Mouse (Mus musculus) embryonic facial prominence, embryonic 13.5 days (tissue): ENCODE measurements around the gene S1pr2. TPM values are rescaled to one million over a fixed set of nuclear protein-coding genes. Genes with fewer than 3 reads are reported as not detected.

Experiments used
- ATAC-seq: fragments of 200-750 bp; cut with Nextera tagmentation; 2 replicates; pipeline ENCODE4 v1.8.0; 2017; ENCODE audit warnings: low read depth; ENCODE audit not compliant: insufficient number of reproducible peaks, insufficient read depth, low FRiP score, low TSS enrichment
- H3K27ac ChIP-seq: fragments of 300-500 bp; sonication (generic); 2 replicates; pipeline ENCODE4 v1.5.1; 2015; ENCODE audit warnings: moderate library complexity, mild to moderate bottlenecking, inconsistent platforms
- H3K27me3 ChIP-seq: fragments of 300-500 bp; sonication (generic); 2 replicates; pipeline ENCODE4 v1.6.1; 2015; ENCODE audit warnings: mild to moderate bottlenecking, inconsistent platforms
- H3K36me3 ChIP-seq: fragments of 300-500 bp; sonication (generic); 2 replicates; pipeline ENCODE4 v1.6.1; 2015; ENCODE audit warnings: mild to moderate bottlenecking, inconsistent platforms
- H3K4me1 ChIP-seq: fragments of 300-500 bp; sonication (generic); 2 replicates; pipeline ENCODE4 v1.6.1; 2015; ENCODE audit warnings: inconsistent platforms
- H3K4me2 ChIP-seq: fragments of 300-500 bp; sonication (generic); 2 replicates; pipeline ENCODE4 v1.6.1; 2015; ENCODE audit warnings: moderate library complexity, mild to moderate bottlenecking, inconsistent platforms
- H3K4me3 ChIP-seq: fragments of 300-500 bp; sonication (generic); 2 replicates; pipeline ENCODE4 v1.5.1; 2015; ENCODE audit warnings: mild to moderate bottlenecking, inconsistent platforms
- H3K9ac ChIP-seq: fragments of 300-500 bp; sonication (generic); 2 replicates; pipeline ENCODE4 v1.6.1; 2015; ENCODE audit warnings: mild to moderate bottlenecking, inconsistent platforms
- H3K9me3 ChIP-seq: fragments of 300-500 bp; sonication (generic); 2 replicates; pipeline ENCODE4 v1.6.1; 2016; ENCODE audit warnings: inconsistent platforms
- WGBS: fragments of 180-500 bp; shearing (Covaris S2); methylation state at CpG from one replicate; pipeline ENCODE4 v1.1.7; 2015; ENCODE audit warnings: mixed read lengths; 5-methylcytosine and 5-hydroxymethylcytosine counted together
- polyA plus RNA-seq: library from polyadenylated mRNA; unstranded; fragments of >200 nt; fragmentation: Nextera tagmentation; extraction: Ambion mirVana; gene quantifications from 2 replicates; pipeline ENCODE4 v1.2.1, GENCODE M21; 2015

The S1pr2 gene
- 67.8 and 71.5 TPM in 2 replicates for polyA plus RNA-seq

DNA sequence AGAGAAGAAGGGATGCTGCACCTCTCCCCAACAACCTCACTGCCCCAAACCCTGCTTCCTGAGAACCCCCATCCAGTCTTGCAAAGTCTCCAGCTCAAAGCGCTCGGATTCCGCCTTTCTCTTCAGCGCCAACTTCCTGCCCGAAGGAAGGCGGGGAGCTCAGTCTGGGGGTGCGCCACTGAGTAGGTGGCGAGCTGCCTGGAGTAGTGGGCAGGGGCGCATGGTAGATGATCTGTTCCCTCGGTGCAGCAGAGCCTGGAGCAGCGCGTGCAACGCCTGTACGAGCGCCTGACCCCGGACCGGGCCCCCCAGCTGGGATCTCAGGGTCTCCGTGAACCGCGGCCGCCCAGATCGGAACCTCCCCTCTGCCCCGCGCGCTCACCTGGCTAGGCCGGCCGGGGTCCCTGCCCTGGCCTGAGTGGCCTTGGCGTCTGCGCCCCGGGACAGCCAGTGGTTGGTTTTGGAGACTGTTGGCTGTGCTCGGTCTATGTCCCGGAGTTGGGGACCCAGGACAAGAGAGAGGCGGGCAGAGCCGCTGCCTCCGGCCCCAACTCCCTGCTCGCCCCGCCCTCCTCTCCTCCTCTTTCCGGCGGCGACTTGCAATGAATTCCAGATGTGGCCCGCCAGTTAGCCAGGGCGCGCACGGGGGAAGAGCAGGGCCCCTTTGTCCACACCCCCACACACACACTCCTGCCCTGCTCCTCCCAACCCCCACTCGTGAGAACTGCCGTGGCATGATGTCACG is at the start of gene S1pr2:
Gene S1pr2 (minus strand): TSS at position 566 of the 745 bp plus-strand sequence.
- peaks cover 53% of the 10 kb centered on the region for H3K4me1 ChIP-seq
- WGBS: under 1% methylated on average over 47 of the region's 47 CpGs
- H3K9me3 ChIP-seq: no peaks in the 10 kb centered on the region
- ATAC-seq: peak; percentile 83
- H3K4me2 ChIP-seq: peak within 1 kb of the TSS; percentile 90
- peak within 1 kb of the TSS; percentile 90 for H3K4me3 ChIP-seq
- no peaks in the 10 kb centered on the region for H3K36me3 ChIP-seq
- peak within 1 kb of the TSS; percentile 98 for H3K9ac ChIP-seq
- H3K27me3 ChIP-seq: no peaks in the 10 kb centered on the region
- H3K27ac ChIP-seq: peak within 1 kb of the TSS; percentile 99

DNA sequence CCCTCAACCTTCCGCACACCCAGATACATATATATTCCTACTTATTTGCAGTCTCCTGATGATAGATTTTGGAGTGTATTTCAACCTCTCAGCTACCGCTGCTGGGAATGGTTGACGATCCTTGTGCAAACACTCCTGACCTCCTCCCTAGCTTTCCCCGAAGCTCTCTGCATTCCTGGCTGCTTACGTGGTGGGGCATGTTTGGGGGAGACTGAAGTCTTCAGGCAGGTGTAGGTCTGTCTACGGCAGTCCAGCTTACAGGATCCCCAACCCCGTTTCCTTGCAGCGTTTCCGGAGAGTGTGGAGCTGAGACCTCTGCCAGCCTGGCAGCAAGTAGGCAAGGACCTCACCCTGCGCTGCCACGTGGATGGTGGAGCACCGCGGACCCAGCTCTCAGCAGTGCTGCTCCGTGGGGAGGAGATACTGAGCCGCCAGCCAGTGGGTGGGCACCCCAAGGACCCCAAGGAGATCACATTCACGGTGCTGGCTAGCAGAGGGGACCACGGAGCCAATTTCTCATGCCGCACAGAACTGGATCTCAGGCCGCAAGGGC is 48.8 kb upstream of the S1pr2 start:
- Histone ChIP-seq H3K27ac (no peak overlapping the region), H3K9ac (no peak overlapping the region), H3K36me3 (no peaks in the 10 kb centered on the region), H3K4me2 (no peak overlapping the region), H3K4me3 (no peak overlapping the region), H3K27me3 (peaks cover 38% of the 10 kb centered on the region), H3K9me3 (no peaks in the 10 kb centered on the region), H3K4me1 (peaks cover 19% of the 10 kb centered on the region)
- 67% methylated on average over 19 of the region's 19 CpGs for WGBS
- ATAC-seq: no peak

DNA sequence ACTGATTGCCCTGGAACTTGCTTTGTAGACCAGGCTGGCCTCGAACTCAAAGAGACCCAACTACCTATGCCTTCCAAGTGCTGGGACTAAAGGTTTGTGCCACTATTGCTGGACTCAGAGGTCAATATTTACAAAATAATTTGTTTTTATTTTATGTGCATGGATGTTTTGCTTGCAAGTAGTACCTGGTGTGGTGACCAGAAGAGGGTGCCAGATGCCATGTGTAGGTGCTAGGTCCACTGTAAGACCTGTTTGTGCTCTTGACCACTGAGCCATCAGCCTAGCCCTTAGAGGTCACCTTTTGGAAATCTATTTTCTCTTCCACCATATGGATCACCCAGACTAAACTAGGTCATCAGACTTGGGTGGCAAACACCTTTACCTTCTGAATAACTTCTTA is 46.1 kb upstream of the S1pr2 start:
- no peaks in the 10 kb centered on the region for H3K9me3 ChIP-seq
- no peak overlapping the region for H3K4me2 ChIP-seq
- no peaks in the 10 kb centered on the region for H3K36me3 ChIP-seq
- peaks cover 24% of the 10 kb centered on the region for H3K27me3 ChIP-seq
- 81% methylated on average over 1 of the region's 1 CpGs for WGBS
- H3K4me3 ChIP-seq: no peak overlapping the region
- no peak overlapping the region for H3K9ac ChIP-seq
- H3K27ac ChIP-seq: no peak overlapping the region
- H3K4me1 ChIP-seq: 0 out of 2 replicates have a peak, but pooled peaks cover 4% of the 10 kb centered on the region
- ATAC-seq: no peak

DNA sequence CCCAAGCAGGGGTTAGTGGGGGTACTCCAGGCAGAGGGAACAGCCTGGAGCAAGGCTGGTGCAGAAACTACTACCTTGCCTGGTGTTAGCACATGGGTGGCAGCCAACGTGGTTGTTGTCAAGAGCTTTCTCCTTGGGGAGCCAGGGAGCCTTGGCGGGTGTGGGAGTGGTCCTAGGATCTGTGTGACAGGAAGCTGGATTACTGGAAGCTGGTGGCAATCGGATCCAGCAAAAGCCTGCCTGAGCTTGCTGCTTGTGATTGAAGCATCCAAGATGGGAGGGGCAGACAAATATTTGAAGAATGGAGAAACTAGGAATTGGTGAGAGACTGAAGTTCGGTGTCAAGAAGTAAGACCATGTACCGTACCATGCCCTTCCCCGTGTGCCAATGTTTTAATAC is 45.7 kb upstream of the S1pr2 start:
- 54% methylated on average over 6 of the region's 6 CpGs for WGBS
- H3K9ac ChIP-seq: no peak overlapping the region

DNA sequence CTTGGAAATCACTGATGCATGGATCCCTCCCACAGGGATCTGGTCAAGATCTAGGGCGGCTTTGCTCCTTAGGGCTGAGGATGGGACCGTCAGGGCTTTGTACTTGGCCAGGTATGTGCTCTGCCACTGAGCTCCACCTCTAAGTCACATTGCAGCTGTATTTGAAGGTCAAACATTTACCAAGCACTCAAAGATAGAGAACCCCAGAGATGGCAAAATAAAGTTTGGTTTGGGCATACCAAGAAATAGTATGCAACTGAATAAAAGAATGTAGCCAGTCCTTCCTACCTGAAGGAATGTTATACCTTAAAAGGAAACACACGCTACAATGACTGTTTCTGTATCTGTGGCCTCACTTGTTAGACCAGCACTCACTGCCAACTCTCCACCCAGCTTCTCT is 44.8 kb upstream of the S1pr2 start:
- H3K36me3 ChIP-seq: no peaks in the 10 kb centered on the region
- no peak overlapping the region for H3K9ac ChIP-seq
- ATAC-seq: no peak
- 0 out of 2 replicates have a peak, but pooled peaks cover 4% of the 10 kb centered on the region for H3K4me1 ChIP-seq
- peaks cover 25% of the 10 kb centered on the region for H3K27me3 ChIP-seq
- H3K4me2 ChIP-seq: no peak overlapping the region
- 71% methylated on average over 3 of the region's 3 CpGs for WGBS
- no peaks in the 10 kb centered on the region for H3K9me3 ChIP-seq
- H3K27ac ChIP-seq: no peak overlapping the region
- H3K4me3 ChIP-seq: no peak overlapping the region

More for the DNA sequence above, 45.7 kb upstream of the S1pr2 start:
- no peak for ATAC-seq
- Histone ChIP-seq H3K4me1 (0 out of 2 replicates have a peak, but pooled peaks cover 4% of the 10 kb centered on the region), H3K4me3 (no peak overlapping the region), H3K27ac (no peak overlapping the region), H3K9me3 (no peaks in the 10 kb centered on the region), H3K27me3 (peaks cover 24% of the 10 kb centered on the region), H3K4me2 (no peak overlapping the region), H3K36me3 (no peaks in the 10 kb centered on the region)

DNA sequence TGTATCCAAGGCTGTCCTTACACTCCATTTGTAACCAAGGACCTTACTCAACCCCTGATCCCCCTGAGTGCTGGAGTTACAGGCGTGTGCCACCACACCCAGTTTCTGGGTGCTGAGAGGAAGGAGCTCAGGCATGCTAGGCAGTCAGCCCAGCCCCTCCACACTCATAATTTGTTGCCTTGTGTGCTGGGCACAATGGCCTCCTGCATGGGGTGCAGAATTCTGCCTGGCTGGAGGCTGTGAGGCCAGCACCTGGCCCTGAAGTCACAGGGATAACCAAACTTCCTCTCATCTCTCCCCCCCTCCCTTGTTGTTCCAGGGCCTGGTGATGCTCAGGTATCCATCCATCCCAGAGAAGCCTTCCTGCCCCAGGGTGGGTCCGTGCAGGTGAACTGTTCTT is 42.0 kb upstream of the S1pr2 start:
- Histone ChIP-seq H3K27ac (no peak overlapping the region), H3K36me3 (no peaks in the 10 kb centered on the region), H3K4me3 (no peak overlapping the region), H3K4me2 (no peak overlapping the region), H3K9ac (no peak overlapping the region), H3K4me1 (peaks cover 18% of the 10 kb centered on the region), H3K27me3 (peaks cover 50% of the 10 kb centered on the region), H3K9me3 (no peaks in the 10 kb centered on the region)
- 90% methylated on average over 2 of the region's 2 CpGs for WGBS
- no peak for ATAC-seq

DNA sequence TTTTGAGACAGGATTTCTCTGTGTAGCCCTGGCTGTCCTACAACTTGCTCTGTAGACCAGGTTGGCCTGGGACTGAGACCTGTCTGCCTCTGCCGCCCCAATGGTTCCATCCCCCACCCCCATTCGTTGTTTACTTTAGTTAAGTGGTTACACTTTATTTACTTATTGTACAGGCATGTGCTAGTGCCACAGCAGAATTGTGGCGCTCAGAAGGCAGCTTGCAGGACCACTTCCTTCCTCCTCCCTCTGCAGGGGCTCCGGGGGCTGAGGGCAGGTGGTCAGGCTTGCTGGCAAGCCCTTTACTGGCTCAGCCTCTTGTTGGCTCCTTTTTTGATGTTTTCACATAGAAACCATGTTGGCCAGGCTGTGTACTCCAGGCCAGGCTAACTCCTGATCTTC is 40.6 kb upstream of the S1pr2 start:
- no peaks in the 10 kb centered on the region for H3K36me3 ChIP-seq
- H3K4me3 ChIP-seq: 0 out of 2 replicates have a peak overlapping the region, but pooled peaks have one; percentile 2
- peak overlapping the region; percentile 67 for H3K4me2 ChIP-seq
- H3K9me3 ChIP-seq: no peaks in the 10 kb centered on the region
- no peak for ATAC-seq
- no peak overlapping the region for H3K27ac ChIP-seq
- H3K27me3 ChIP-seq: peaks cover 50% of the 10 kb centered on the region
- 35% methylated on average over 4 of the region's 4 CpGs for WGBS
- H3K9ac ChIP-seq: no peak overlapping the region
- peaks cover 17% of the 10 kb centered on the region for H3K4me1 ChIP-seq

DNA sequence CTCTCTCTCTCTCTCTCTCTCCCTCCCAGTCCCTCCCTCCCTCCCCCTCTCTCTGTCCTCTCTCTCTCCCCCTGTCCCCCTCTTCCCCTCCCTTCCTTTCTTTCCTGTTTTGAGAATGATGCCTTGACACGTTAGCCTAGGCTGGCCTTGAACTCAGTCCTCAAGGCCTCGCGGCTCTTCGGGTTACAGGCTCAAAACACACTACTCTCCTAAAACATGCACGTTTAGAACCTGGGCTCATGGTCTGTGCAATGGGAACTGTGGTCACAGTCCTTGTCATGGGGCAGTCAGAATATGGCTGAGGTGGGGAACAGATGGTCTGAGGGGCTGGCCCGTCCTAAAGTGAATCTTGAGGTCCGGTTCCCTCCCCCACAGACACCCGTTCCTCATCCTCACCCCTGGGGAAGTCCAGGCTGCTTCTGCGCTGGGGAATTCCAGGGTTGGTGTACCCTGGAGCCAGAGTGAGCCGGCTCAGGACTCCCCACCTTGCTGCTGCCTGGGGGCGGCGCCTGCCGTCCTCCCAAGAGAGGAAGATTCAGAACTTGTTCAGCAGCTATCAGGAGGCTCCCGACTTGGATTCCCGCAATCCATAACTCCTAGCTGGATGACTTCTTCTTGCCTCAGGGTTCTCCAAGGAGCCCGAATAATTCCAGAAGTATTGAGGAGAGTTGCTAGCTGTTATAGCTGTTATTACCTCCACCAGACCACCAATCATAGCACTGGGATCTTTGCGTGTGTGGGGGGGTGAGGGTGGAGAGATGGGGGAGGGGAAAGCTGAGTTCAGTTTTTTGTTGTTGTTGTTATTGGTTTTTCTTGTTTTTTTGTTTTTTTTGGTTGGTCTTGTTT is 40.0 kb upstream of the S1pr2 start:
- Histone ChIP-seq H3K9ac (peak overlapping the region; percentile 46; the same call in 1 of the 2 replicates), H3K4me3 (peak overlapping the region; percentile 42), H3K9me3 (no peaks in the 10 kb centered on the region), H3K4me2 (peak overlapping the region; percentile 67), H3K27me3 (peaks cover 50% of the 10 kb centered on the region), H3K36me3 (no peaks in the 10 kb centered on the region), H3K27ac (no peak overlapping the region), H3K4me1 (peaks cover 14% of the 10 kb centered on the region)
- 0 out of 2 replicates have a peak, but pooled peaks have one; percentile 15 for ATAC-seq
- WGBS: 5% methylated on average over 17 of the region's 17 CpGs

DNA sequence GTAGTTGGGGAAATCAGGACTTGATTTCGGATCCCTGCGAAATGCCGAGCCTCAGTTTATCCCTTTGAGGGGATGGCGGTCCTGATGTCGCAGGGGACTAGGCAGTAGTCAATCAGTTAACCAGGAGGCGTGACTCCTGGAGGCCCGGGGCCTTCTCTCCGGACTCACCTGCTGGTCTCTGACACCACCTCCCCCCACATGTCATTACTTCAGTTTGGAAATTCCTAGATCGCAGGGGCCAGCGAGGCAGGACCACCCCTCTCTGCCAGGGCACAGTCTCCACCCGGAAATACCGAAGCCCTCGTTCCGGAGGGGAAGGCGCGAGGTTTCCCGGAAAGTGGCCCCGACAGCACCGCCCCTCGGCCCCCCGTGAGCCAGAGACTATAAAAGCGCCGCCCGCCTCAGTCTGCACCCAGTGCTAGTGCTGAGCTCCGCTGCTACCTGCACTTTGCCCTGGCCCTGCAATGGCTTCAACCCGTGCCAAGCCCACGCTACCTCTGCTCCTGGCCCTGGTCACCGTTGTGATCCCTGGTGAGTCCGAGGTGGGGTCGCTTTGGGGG is 39.1 kb upstream of the S1pr2 start, which contains the start of gene Icam1:
Gene Icam1 (plus strand): TSS at position 415 of the 560 bp plus-strand sequence.
- Histone ChIP-seq H3K27me3 (peaks cover 50% of the 10 kb centered on the region), H3K4me1 (peaks cover 14% of the 10 kb centered on the region), H3K4me3 (peak within 1 kb of the TSS; percentile 42), H3K9ac (peak within 1 kb of the TSS; percentile 62), H3K27ac (peak within 1 kb of the TSS; percentile 57; the same call in 1 of the 2 replicates), H3K36me3 (no peaks in the 10 kb centered on the region), H3K9me3 (no peaks in the 10 kb centered on the region), H3K4me2 (peak within 1 kb of the TSS; percentile 67)
- WGBS: 1% methylated on average over 30 of the region's 30 CpGs
- ATAC-seq: no peak

DNA sequence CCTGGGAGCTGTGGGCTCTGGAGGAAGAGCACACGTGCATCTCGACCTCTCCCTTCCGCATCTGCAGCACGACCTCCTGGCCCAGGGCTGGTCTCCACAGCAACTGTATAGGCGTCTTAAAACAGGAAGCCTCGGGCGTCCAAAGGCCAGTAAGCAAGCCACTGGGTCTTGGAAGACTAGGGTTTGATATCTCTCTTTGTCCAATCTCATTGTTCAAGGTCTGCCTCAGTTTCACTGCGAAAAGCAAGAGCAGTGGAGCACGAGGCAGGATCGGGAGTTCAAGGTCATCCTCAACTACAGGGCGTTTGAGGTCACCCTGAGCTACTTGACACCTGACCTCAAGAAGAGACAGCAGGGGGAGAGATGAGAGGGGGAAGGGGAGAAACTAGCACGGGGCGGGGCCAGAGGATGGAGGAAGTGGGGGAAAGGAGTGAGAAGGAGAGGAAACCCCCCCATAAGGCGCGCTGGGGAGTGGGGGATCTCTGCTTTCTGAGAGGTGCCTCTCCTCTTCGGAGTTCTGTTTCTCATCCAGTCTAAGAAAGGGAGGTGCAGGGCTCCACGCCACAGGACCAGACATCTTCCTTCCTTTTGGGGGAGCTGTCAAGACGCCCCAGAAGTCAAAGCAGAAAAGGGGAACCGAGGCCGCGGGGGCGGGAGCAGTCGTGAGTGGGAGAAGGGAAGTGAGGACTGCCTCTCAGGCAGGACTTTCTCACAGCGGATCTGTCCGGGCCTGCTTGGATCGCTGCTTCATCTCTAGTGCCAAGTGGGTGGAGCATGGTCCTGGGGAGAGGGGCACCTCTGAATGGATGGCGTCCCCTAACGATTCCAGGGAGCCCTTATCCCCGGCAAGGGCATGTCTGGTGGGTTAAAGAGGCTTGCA is 38.4 kb upstream of the S1pr2 start:
- WGBS: 3% methylated on average over 29 of the region's 29 CpGs
- Histone ChIP-seq H3K9me3 (no peaks in the 10 kb centered on the region), H3K36me3 (no peaks in the 10 kb centered on the region), H3K27me3 (peaks cover 50% of the 10 kb centered on the region), H3K27ac (peak overlapping the region; percentile 57; the same call in 1 of the 2 replicates), H3K4me2 (peak overlapping the region; percentile 67), H3K4me3 (peak overlapping the region; percentile 42), H3K9ac (peak overlapping the region; percentile 62), H3K4me1 (peaks cover 14% of the 10 kb centered on the region)
- no peak for ATAC-seq
